Mouse (Mus musculus): Measurements from ENCODE around the gene Zc3h7a. TPM values are rescaled to one million over a fixed set of nuclear protein-coding genes. Genes with fewer than 3 reads are reported as not detected.

Zc3h7a gene
- total and polyA plus RNA-seq, 3 experiments: 48.7 to 202 (median 77.4) TPM

DNA sequence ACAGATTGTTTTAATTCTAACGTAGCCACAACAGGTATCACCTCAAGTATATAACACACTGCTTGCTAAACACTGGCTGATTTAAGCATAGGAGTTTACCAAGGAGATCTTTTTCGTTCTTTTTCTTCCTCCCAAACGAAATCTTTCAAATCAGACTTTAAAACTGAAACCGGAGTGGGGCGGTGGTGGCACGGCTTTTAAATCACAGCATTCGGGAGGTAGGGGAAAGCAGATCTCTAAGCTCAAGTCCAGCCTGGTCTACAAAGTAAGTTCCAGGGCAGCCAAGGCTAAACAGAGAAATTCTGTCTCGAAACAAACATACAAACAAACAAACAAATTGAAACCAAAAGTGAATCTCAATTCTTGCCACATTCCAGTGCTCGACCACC lies 1.1 kb downstream of the Zc3h7a start:
- Histone ChIP-seq H3K79me2 (ENCODE audit: control insufficient read depth, insufficient read depth, low read length, poor library complexity) (peaks cover 56% of the 10 kb centered on the region), H3K36me3 (ENCODE audit: control insufficient read depth in 1 of 2, insufficient read depth in 2 of 2, low read length in 2 of 2) (peaks cover 3 to 4% of the 10 kb centered on the region in 2 experiments; a peak in 3 of 4 replicates), H3K27me3 (ENCODE audit: control insufficient read depth in 1 of 2, insufficient read depth in 2 of 2, low read length in 2 of 2) (no peaks in the 10 kb centered on the region), H3K27ac (ENCODE audit: control insufficient read depth, low read depth, low read length) (peak overlapping the region; percentile 77), H3K4me1 (ENCODE audit: control insufficient read depth in 1 of 2, insufficient read depth in 2 of 2, low read length in 2 of 2) (peaks cover 0 to 3% of the 10 kb centered on the region in 2 experiments; a peak in 1 of 4 replicates), H3K9me3 (replicated peaks; ENCODE audit: insufficient read depth, low read length) (no peaks in the 10 kb centered on the region), H3K9ac (ENCODE audit: control insufficient read depth, low read depth, low read length, poor library complexity, severe bottlenecking) (peak overlapping the region; percentile 82), H3K4me3 (ENCODE audit: control insufficient read depth in 1 of 2, insufficient read depth in 1 of 2, low read depth in 2 of 2, low read length in 2 of 2) (peak overlapping the region; percentile 55 to 62)
- no peak for DNase-seq (ENCODE audit: low read depth, low spot score)
- TF ChIP-seq BHLHE40 (IDR thresholded peaks at IDR 0.05; ENCODE audit: borderline replicate concordance, low read depth, low read length) (no peak), POLR2AphosphoS5 (IDR thresholded peaks at IDR 0.05; ENCODE audit: borderline replicate concordance, low read depth, low read length) (no peak), MYC (IDR thresholded peaks at IDR 0.05; ENCODE audit: low read depth, low read length) (no peak), MAFK (IDR thresholded peaks at IDR 0.05; ENCODE audit: borderline replicate concordance, low read depth, low read length) (no peak), MAZ (IDR thresholded peaks at IDR 0.05; ENCODE audit: low read depth, low read length) (no peak)

DNA sequence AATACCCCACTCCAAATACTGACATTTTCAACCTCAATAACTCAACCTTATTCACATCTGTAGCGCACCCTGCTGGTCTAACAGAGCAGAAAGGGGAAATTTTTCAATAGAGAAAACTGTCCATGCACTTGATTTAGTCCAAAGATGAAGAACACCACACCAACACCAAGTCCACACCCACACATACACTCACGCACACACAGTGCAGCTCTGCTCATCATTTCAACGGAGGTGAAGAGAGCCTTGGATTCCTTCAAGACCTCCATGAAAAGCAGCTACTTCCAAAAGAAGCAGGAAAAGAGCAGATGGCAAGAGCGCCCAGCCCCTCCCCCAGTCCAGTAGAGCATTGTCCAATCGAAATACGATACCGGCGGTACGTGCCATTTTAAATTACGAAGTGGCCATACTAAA lies 1.5 kb downstream of the Zc3h7a start:
- TF ChIP-seq SIN3A (IDR thresholded peaks at IDR 0.05; ENCODE audit: low read length) (0 out of 2 replicates have a peak, but pooled peaks have one; percentile 50), BHLHE40 (IDR thresholded peaks at IDR 0.05; ENCODE audit: borderline replicate concordance, low read depth, low read length) (no peak), ETS1 (IDR thresholded peaks at IDR 0.05; ENCODE audit: low read depth, low read length) (no peak), RAD21 (IDR thresholded peaks at IDR 0.05; ENCODE audit: low read depth, low read length) (peak; percentile 35), NRF1 (IDR thresholded peaks at IDR 0.05; ENCODE audit: insufficient read depth, low read depth, low read length, poor library complexity, severe bottlenecking) (no peak), RCOR1 (IDR thresholded peaks at IDR 0.05; ENCODE audit: low read depth, low read length) (no peak), TAL1 (IDR thresholded peaks at IDR 0.05; ENCODE audit: low read length) (no peak), CTCF (IDR thresholded peaks at IDR 0.05 in 2 of 3, conservative IDR thresholded peaks at IDR 0.05 in 1 of 3; ENCODE audit: control insufficient read depth in 1 of 3, insufficient read depth in 1 of 3, low read depth in 2 of 3, low read length in 3 of 3, poor library complexity in 1 of 3, severe bottlenecking in 1 of 3) (peak in 2 of 3 experiments; percentile 59 to 77; a peak in 4 of 6 replicates), SMC3 (IDR thresholded peaks at IDR 0.05; ENCODE audit: low read depth, low read length) (peak; percentile 48), MYB (IDR thresholded peaks at IDR 0.05; ENCODE audit: low read depth, low read length) (no peak), MEF2A (IDR thresholded peaks at IDR 0.05; ENCODE audit: extremely low read depth, insufficient replicate concordance, low read depth, low read length, poor library complexity, severe bottlenecking) (no peak), MXI1 (IDR thresholded peaks at IDR 0.05; ENCODE audit: low read depth, low read length) (peak; percentile 38)
- Histone ChIP-seq H3K9ac (ENCODE audit: control insufficient read depth, low read depth, low read length, poor library complexity, severe bottlenecking) (peak overlapping the region; percentile 82), H3K79me2 (ENCODE audit: control insufficient read depth, insufficient read depth, low read length, poor library complexity) (peaks cover 58% of the 10 kb centered on the region), H3K4me1 (ENCODE audit: control insufficient read depth in 1 of 2, insufficient read depth in 2 of 2, low read length in 2 of 2) (peaks cover 0 to 3% of the 10 kb centered on the region in 2 experiments; a peak in 1 of 4 replicates), H3K27ac (ENCODE audit: control insufficient read depth, low read depth, low read length) (no peak overlapping the region), H3K36me3 (ENCODE audit: control insufficient read depth in 1 of 2, insufficient read depth in 2 of 2, low read length in 2 of 2) (peaks cover 3 to 4% of the 10 kb centered on the region in 2 experiments; a peak in 3 of 4 replicates), H3K9me3 (replicated peaks; ENCODE audit: insufficient read depth, low read length) (no peaks in the 10 kb centered on the region), H3K27me3 (ENCODE audit: control insufficient read depth in 1 of 2, insufficient read depth in 2 of 2, low read length in 2 of 2) (no peaks in the 10 kb centered on the region), H3K4me3 (ENCODE audit: control insufficient read depth in 1 of 2, insufficient read depth in 1 of 2, low read depth in 2 of 2, low read length in 2 of 2) (peak overlapping the region; percentile 55 to 62)
- peak; percentile 81 for DNase-seq (ENCODE audit: low read depth, low spot score)

Data from MEL (cell line).